Mouse (Mus musculus): ENCODE measurements at regions not wholly inside any gene's neighbourhood (a gene's known extent, or its start where the extent isn't known, plus 50 kb on each side); places are given as distances from the start of the nearest gene placed in this dataset. TPM values are rescaled to one million over a fixed set of nuclear protein-coding genes. Genes with fewer than 3 reads are reported as not detected.

Small RNAs in the stretch of these regions (microRNA-seq; reads per million reads assigned to microRNA genes)
- not detected for gene Gm24369
